ENCODE assay signal across 13 mouse cellular contexts in genomic region chr2:84229777-84230176, GRCm38 (mm10).
DNase-seq lines count a peak whose midpoint lies in the region; ATAC-seq and TF ChIP-seq lines count a peak whose summit lies in the region.
"Had no signal": no experiment of that assay in that cellular context is flagged by ENCODE, and none has a peak within 500 bp of the region (broad histone marks: within the 10 kb centered on the region; RNA-seq: fewer than 3 reads in every experiment).

No protein-coding gene starts in this region.

- peak; percentile 89 for ATAC-seq in lung, postnatal 0 days
- no peak for ATAC-seq in midbrain, embryonic 11.5 days (ENCODE audit: low FRiP score)
- no peak for ATAC-seq in inflammation-experienced regulatory T-cells, adult 6 months
- ATAC-seq: intestine, postnatal 0 days had no signal

- 65% methylated on average over 3 of the region's 3 CpGs for WGBS in lung, postnatal 0 days
- WGBS in midbrain, embryonic 11.5 days = 89% methylated on average over 3 of the region's 3 CpGs

- H3K4me1 ChIP-seq in brown adipose tissue, adult 24 weeks (ENCODE audit: control insufficient read depth, insufficient read depth, insufficient read length, low read length) = no peaks in the 10 kb centered on the region
- no peaks in the 10 kb centered on the region for H3K4me1 ChIP-seq in lung, postnatal 0 days (ENCODE audit: insufficient read depth, low read depth, low read length)
- H3K4me1 ChIP-seq in midbrain, embryonic 11.5 days (ENCODE audit: control insufficient read depth, insufficient read depth, low read length) = no peaks in the 10 kb centered on the region
- H3K4me1 ChIP-seq: hindbrain, embryonic 10.5 days; liver, embryonic 15.5 days; midbrain, embryonic 10.5 days had no signal

- no peak overlapping the region for H3K4me3 ChIP-seq in brown adipose tissue, adult 24 weeks (ENCODE audit: insufficient read depth, low read depth, low read length)
- no peak overlapping the region for H3K4me3 ChIP-seq in lung, postnatal 0 days (ENCODE audit: low read depth, low read length)
- no peak overlapping the region for H3K4me3 ChIP-seq in layer of hippocampus, adult 2 months
- no peak overlapping the region for H3K4me3 ChIP-seq in midbrain, embryonic 11.5 days (ENCODE audit: low read depth, low read length)
- H3K4me3 ChIP-seq: hindbrain, embryonic 10.5 days; liver, embryonic 15.5 days; midbrain, embryonic 10.5 days had no signal

- no peaks in the 10 kb centered on the region for H3K9me3 ChIP-seq in lung, postnatal 0 days (ENCODE audit: low read length)
- H3K9me3 ChIP-seq in midbrain, embryonic 11.5 days (ENCODE audit: control insufficient read depth, low read length) = no peaks in the 10 kb centered on the region
- H3K9me3 ChIP-seq: hindbrain, embryonic 10.5 days; liver, embryonic 15.5 days; midbrain, embryonic 10.5 days had no signal

- no peak overlapping the region for H3K9ac ChIP-seq in lung, postnatal 0 days (replicated peaks; ENCODE audit: low read depth)
- H3K9ac ChIP-seq in midbrain, embryonic 11.5 days (ENCODE audit: low read length) = no peak overlapping the region
- H3K9ac ChIP-seq: liver, embryonic 15.5 days had no signal

- TF ChIP-seq CTCF in lung, postnatal 0 days (IDR thresholded peaks at IDR 0.05) = no peak
- no peak for TF ChIP-seq CTCF in layer of hippocampus, adult 2 months (conservative IDR thresholded peaks at IDR 0.05)

- intact Hi-C loops in gastrocnemius, postnatal 14 days (cut with DNase I; ENCODE audit: low total_unique reads) = no loop called here

- H3K4me2 ChIP-seq in lung, postnatal 0 days (replicated peaks; ENCODE audit: low read depth, low read length) = no peak overlapping the region
- H3K4me2 ChIP-seq in midbrain, embryonic 11.5 days = no peak overlapping the region
- H3K4me2 ChIP-seq: liver, embryonic 15.5 days had no signal

- no peaks in the 10 kb centered on the region for H3K36me3 ChIP-seq in lung, postnatal 0 days (ENCODE audit: insufficient read depth, low read length)
- no peaks in the 10 kb centered on the region for H3K36me3 ChIP-seq in midbrain, embryonic 11.5 days (ENCODE audit: control insufficient read depth, insufficient read depth, low read length)
- H3K36me3 ChIP-seq: hindbrain, embryonic 10.5 days; liver, embryonic 15.5 days; midbrain, embryonic 10.5 days had no signal

- no peaks in the 10 kb centered on the region for H3K27me3 ChIP-seq in lung, postnatal 0 days (replicated peaks; ENCODE audit: insufficient read depth, low read length)
- H3K27me3 ChIP-seq in midbrain, embryonic 11.5 days (ENCODE audit: control insufficient read depth, insufficient read depth, low read length) = no peaks in the 10 kb centered on the region
- H3K27me3 ChIP-seq: liver, embryonic 15.5 days had no signal

- 0 out of 2 replicates have a peak overlapping the region, but pooled peaks have one; percentile 7 for H3K27ac ChIP-seq in brown adipose tissue, adult 24 weeks (replicated peaks; ENCODE audit: low read depth, low read length)
- H3K27ac ChIP-seq in lung, postnatal 0 days (ENCODE audit: low read length) = peak overlapping the region; percentile 38; the same call in 1 of the 2 replicates
- H3K27ac ChIP-seq in layer of hippocampus, adult 2 months = no peak overlapping the region
- H3K27ac ChIP-seq in midbrain, embryonic 11.5 days (ENCODE audit: low read depth, low read length) = no peak overlapping the region
- H3K27ac ChIP-seq: hindbrain, embryonic 10.5 days; liver, embryonic 15.5 days; midbrain, embryonic 10.5 days had no signal

- DNase-seq in gastrocnemius, adult 18-20 months (ENCODE audit: low spot score) = peak; percentile 23
- DNase-seq in gastrocnemius, postnatal 14 days = no peak
- DNase-seq in kidney, adult 8-10 months = peak; percentile 11 to 13
- DNase-seq in lung, postnatal 0 days (ENCODE audit: low spot score) = peak; percentile 36
- no peak for DNase-seq in layer of hippocampus, adult 2 months (ENCODE audit: low spot score in 2 of 2)
- DNase-seq in midbrain, embryonic 11.5 days (ENCODE audit: low spot score, missing footprints) = no peak
- DNase-seq: thymus, adult 18-20 months had no signal

- TF ChIP-seq EP300 in lung, postnatal 0 days (IDR thresholded peaks at IDR 0.05) = peak; percentile 83

Comparison
In these comparisons a context has a peak if more than half of its experiments do, and no peak if none do; other contexts are left out.
1. DNase-seq: peak in gastrocnemius, adult 18-20 months (single experiment), kidney, adult 8-10 months (2 of 2) and lung, postnatal 0 days (single experiment); none in gastrocnemius, postnatal 14 days (single experiment), layer of hippocampus, adult 2 months (0 of 2) and midbrain, embryonic 11.5 days (single experiment).
2. H3K27ac ChIP-seq: peak in brown adipose tissue, adult 24 weeks (single experiment) and lung, postnatal 0 days (single experiment); none in layer of hippocampus, adult 2 months (single experiment) and midbrain, embryonic 11.5 days (single experiment).